Mouse (Mus musculus) kidney, adult 2 months (tissue): Measurements from ENCODE around the gene Fcgr3.

Experiments used
- CTCF ChIP-seq: fragments of 200-500 bp; conservative IDR thresholded peaks from 2 replicates; pipeline ENCODE4 v1.5.1; 2011; ENCODE audit warnings: low read depth, mild to moderate bottlenecking, control low read depth, low read length, moderate library complexity, mixed read lengths; ENCODE audit not compliant: insufficient read depth, insufficient read length
- POLR2A ChIP-seq: fragments of 200-500 bp; IDR thresholded peaks from one replicate; pipeline ENCODE4 v1.6.1; 2011; ENCODE audit warnings: low read depth, low read length, control low read depth

- TF ChIP-seq CTCF (no peak), POLR2A (no peak)
Measured at GRCm38 (mm10) chr1:171037861-171038721, 26.6 kb downstream of the Fcgr3 start.
